Mouse (Mus musculus) olfactory bulb, adult 2 months (tissue): Measurements from ENCODE around the gene AC124108.1. TPM values are rescaled to one million over a fixed set of nuclear protein-coding genes. Genes with fewer than 3 reads are reported as not detected.

Experiments
- H3K27ac ChIP-seq: fragments of 200-500 bp; 2 replicates; pipeline ENCODE4 v1.5.1; 2012; ENCODE audit warnings: low read depth, low read length; ENCODE audit not compliant: insufficient read depth
- H3K4me1 ChIP-seq: fragments of 200-500 bp; 2 replicates; pipeline ENCODE4 v1.6.1; 2012; ENCODE audit warnings: low read length; ENCODE audit not compliant: control insufficient read depth, insufficient read depth
- H3K4me3 ChIP-seq: fragments of 200-500 bp; 2 replicates; pipeline ENCODE4 v1.5.1; 2012; ENCODE audit warnings: mild to moderate bottlenecking, low read depth, low read length, moderate library complexity; ENCODE audit not compliant: insufficient read depth
- CTCF ChIP-seq: fragments of 200-500 bp; IDR thresholded peaks from 2 replicates; pipeline ENCODE4 v1.5.1; 2012; ENCODE audit warnings: low read depth, mild to moderate bottlenecking, low read length, moderate library complexity; ENCODE audit not compliant: insufficient read depth
- POLR2A ChIP-seq: fragments of 200-500 bp; IDR thresholded peaks from 2 replicates; pipeline ENCODE4 v1.6.1; 2012; ENCODE audit warnings: mild to moderate bottlenecking, low read depth, low read length, moderate library complexity; ENCODE audit not compliant: insufficient read depth
- WGBS: fragments of 180-500 bp; shearing (Covaris S2); methylation state at CpG from one replicate; pipeline ENCODE4 v1.1.7; 2018; 5-methylcytosine and 5-hydroxymethylcytosine counted together
- polyA plus RNA-seq: library from polyadenylated mRNA; stranded (reverse); fragments of >200 nt; gene quantifications from 2 replicates; pipeline ENCODE4 v1.2.4, GENCODE M21; 2012; ENCODE audit warnings: low replicate concordance; ENCODE audit not compliant: missing spikeins, insufficient read depth, insufficient read length

AC124108.1 gene
- polyA plus RNA-seq, 1 experiment: not detected

- H3K4me1 ChIP-seq: peaks cover 70% of the 10 kb centered on the region
- peak overlapping the region; percentile 91 for H3K27ac ChIP-seq
Measured at GRCm38 (mm10) chr1:132199244-132199643, 8.0 kb downstream of the AC124108.1 start.

GRCm38 (mm10) chr1:132199934-132200333, 8.7 kb downstream of the AC124108.1 start:
- 7% methylated on average over 12 of the region's 12 CpGs for WGBS
- H3K4me3 ChIP-seq: peak overlapping the region; percentile 64
- peaks cover 74% of the 10 kb centered on the region for H3K4me1 ChIP-seq
- H3K27ac ChIP-seq: peak overlapping the region; percentile 91
- no peak for TF ChIP-seq POLR2A
- TF ChIP-seq CTCF: no peak

More at GRCm38 (mm10) chr1:132199244-132199643, 8.0 kb downstream of the AC124108.1 start:
- no peak for TF ChIP-seq CTCF
- TF ChIP-seq POLR2A: no peak
- WGBS: 40% methylated on average over 6 of the region's 6 CpGs
- H3K4me3 ChIP-seq: no peak overlapping the region

- Histone ChIP-seq H3K4me1 (peaks cover 73% of the 10 kb centered on the region), H3K27ac (peak overlapping the region; percentile 91), H3K4me3 (peak overlapping the region; percentile 64)
- 13% methylated on average over 11 of the region's 11 CpGs for WGBS
- TF ChIP-seq POLR2A (peak; percentile 44), CTCF (no peak)
Measured at GRCm38 (mm10) chr1:132200562-132201510, 9.6 kb downstream of the AC124108.1 start.

GRCm38 (mm10) chr1:132201511-132201860, 10.2 kb downstream of the AC124108.1 start:
- TF ChIP-seq POLR2A (no peak), CTCF (no peak)
- WGBS: 30% methylated on average over 4 of the region's 4 CpGs
- H3K4me3 ChIP-seq: peak overlapping the region; percentile 64

GRCm38 (mm10) chr1:132201936-132202335, 10.7 kb downstream of the AC124108.1 start:
- TF ChIP-seq POLR2A (no peak), CTCF (no peak)
- H3K4me1 ChIP-seq: peaks cover 68% of the 10 kb centered on the region
- 34% methylated on average over 2 of the region's 2 CpGs for WGBS
- peak overlapping the region; percentile 64 for H3K4me3 ChIP-seq
- H3K27ac ChIP-seq: peak overlapping the region; percentile 76

More at GRCm38 (mm10) chr1:132201511-132201860, 10.2 kb downstream of the AC124108.1 start:
- H3K27ac ChIP-seq: peak overlapping the region; percentile 76
- H3K4me1 ChIP-seq: peaks cover 71% of the 10 kb centered on the region

GRCm38 (mm10) chr1:132202771-132203170, 11.5 kb downstream of the AC124108.1 start:
- peaks cover 70% of the 10 kb centered on the region for H3K4me1 ChIP-seq
- 37% methylated on average over 5 of the region's 5 CpGs for WGBS
- no peak for TF ChIP-seq POLR2A
- no peak for TF ChIP-seq CTCF
- peak overlapping the region; percentile 76 for H3K27ac ChIP-seq
- H3K4me3 ChIP-seq: no peak overlapping the region

DNA sequence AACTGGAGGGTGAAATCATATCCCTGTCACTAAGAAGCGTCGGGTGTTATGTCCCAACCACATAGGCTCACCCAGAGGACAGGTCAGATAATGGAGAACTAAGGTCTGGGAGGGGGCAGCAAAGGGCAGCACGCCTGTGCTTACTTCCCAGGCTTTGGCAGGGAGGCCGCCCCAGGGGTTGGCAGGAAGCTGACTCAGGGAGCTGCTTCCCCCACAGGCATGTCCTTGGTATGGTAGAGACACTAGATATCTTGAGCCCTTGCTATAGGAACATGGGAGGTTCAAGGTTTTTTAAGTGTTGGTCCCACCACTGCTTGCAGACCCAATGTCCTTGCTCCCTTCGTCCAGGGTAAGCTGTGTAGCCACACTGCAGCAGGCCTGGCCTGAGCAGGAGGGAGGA, 14.7 kb downstream of the AC124108.1 start:
- whole genome bisulfite sequencing: 40% methylated on average over 5 of the region's 5 CpGs
- TF ChIP-seq CTCF (no peak), POLR2A (no peak)
- Histone ChIP-seq H3K4me3 (no peak overlapping the region), H3K27ac (peak overlapping the region; percentile 41), H3K4me1 (peaks cover 69% of the 10 kb centered on the region)

- Histone ChIP-seq H3K4me1 (peaks cover 68% of the 10 kb centered on the region), H3K27ac (peak overlapping the region; percentile 97), H3K4me3 (no peak overlapping the region)
- 63% methylated on average over 3 of the region's 3 CpGs for WGBS
- TF ChIP-seq CTCF: no peak
Measured at GRCm38 (mm10) chr1:132206828-132207227, 15.6 kb downstream of the AC124108.1 start.

- H3K4me1 ChIP-seq: peaks cover 73% of the 10 kb centered on the region
- H3K4me3 ChIP-seq: no peak overlapping the region
- TF ChIP-seq POLR2A: no peak
- no peak for TF ChIP-seq CTCF
- H3K27ac ChIP-seq: peak overlapping the region; percentile 97
- 2% methylated on average over 4 of the region's 4 CpGs for WGBS
Measured at GRCm38 (mm10) chr1:132208154-132208553, 16.9 kb downstream of the AC124108.1 start.
